Mouse (Mus musculus): ENCODE results near the gene Ddx31.

Gene Ddx31

DNA sequence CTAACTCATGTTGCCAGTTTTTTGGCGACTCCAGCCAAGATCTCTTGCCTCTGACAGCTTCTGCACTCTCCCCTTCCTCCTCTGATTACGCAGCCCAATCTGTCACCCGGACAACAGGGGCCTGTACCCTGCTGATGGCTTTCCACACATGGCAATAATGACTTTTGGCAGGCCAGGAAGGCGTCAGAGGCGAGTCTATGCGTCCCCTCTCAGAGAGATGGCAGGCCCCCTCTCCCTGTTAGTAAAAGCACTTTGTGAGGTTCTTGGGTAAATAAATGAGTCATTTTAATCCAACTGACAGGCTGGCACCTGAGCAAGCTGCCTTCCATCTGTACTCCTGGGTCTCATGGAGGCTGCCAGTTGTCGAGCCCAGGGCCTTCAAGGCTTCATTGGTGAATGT lies 27.3 kb downstream of the Ddx31 start:
- DNase-seq: peak; percentile 82

DNA sequence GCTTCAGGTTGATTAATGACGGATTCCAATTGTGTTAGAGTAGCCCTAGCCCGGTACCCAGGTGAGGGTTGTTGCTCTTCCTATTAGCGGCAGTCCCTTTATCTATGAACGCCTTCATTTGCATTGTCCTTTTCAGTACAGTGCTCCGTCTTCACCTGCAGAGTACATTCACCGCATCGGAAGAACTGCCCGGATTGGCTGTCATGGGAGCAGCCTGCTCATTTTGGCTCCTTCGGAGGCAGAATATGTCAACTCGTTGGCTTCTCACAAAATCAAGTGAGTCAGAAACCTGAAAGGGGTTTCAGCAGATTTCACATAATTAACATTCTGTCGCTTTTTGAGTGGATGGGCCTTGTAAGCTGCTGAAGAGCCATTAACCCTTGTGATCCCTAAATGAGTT lies 35.3 kb downstream of the Ddx31 start:
- no peak for DNase-seq

DNA sequence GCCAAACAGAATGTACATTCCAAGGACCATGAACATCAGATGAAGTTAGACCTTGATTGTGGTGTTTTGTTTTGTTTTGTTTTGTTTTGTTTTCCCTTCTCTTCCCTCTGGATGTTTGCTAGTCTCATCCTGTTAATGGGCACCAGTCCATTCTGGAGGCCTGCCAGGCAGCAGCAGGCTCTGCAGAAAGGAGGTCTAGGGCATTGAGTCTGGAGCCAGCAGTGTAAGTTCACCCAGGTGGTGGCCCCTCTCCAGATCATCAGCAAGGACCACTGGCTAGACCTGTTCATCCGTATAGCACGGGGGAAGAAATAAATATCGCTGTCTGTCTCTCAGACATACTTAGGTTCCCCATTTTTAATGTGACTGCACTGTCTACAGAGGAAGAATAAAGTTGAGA lies 41.1 kb downstream of the Ddx31 start:
- peak; percentile 20 for DNase-seq

DNA sequence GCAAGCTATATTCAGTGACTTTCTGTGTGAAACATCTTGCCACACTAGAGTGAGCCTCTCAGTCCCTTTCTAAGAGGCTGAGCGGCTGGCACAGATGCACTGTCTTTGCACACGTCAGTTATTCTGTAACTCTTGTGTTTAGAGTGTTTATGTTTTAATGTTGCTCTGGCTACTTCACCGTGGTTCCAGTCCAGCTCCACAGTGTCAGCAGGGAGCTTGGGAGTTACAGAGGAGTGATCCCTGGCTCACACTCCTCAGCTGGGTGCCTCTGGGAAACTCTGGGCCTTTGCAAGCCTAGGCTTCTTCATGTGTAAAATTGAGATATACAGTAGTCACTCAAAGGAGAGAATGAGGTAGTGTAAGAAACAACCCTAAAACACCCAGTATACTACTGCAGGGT lies 41.8 kb downstream of the Ddx31 start:
- no peak for DNase-seq

DNA sequence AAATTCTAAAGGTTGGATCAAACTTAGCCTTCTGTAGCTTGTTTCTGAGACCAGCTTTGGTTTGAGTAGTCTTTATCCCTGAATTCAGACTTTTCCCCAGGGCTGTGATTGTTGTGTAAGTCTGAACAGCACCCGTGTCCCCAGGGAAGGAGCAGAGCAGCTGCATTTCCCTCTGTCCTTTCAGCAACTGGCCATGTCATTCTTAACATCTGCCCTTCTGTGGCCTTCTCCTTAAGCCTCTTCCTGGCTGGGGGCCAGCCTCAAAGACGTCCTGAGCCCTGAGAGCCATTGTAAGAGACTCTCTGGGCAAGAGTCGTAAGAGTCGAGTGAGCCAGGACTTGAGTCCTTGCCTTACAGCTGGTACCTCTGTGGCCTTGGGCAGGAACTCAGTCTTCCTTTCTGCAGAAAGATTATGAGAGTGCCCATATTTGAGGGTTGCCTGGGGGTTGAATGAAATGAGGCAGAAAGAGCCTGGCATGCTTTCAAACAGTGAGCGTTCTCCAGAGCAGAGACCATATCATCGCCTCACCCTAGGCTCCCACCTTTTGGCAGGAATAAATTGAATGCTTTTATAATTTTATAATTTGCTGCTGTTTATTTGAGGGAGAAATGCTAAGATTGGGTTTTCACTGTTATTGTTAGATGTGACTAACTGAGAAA lies 42.8 kb downstream of the Ddx31 start:
- no peak for DNase-seq

DNA sequence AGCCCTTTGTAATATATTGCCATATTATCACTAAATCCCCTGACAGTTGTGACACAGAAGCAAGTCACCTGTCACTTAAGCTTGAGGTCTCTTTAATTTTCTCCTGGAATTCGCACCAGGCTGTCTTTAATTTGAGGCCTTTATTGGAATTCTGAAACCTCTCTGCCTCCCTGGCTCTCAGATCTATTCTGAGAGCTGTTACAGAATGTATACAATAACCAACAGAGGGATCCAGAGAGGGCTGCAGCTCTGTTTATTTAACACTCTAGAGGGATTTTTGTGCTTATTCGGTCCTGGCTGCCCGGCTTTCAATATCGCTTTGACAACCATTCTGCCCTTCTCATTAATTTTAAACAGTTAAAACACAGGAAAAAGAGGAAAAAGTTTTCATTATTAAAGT lies 44.7 kb downstream of the Ddx31 start:
- no peak for DNase-seq

DNA sequence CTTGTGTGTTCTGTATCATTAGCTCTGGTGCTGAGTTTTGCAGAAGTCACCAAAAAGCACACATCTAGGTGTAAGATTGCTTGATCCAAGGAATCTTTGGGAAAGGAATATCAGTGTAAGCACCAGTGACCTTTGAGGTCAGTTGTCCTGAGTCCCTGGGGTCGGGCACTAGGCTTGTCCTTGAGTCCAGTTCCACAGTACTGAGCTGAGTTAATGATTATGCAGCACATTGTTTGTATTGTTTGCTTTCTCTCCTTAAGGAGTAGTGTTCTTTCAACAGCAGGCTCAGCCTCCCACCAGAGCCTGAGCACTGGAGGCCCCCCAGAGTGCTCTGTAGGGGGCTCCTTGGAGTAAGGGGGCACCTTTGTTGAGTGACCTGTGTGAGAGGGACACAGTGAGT lies 52.6 kb downstream of the Ddx31 start:
- no peak for DNase-seq

DNA sequence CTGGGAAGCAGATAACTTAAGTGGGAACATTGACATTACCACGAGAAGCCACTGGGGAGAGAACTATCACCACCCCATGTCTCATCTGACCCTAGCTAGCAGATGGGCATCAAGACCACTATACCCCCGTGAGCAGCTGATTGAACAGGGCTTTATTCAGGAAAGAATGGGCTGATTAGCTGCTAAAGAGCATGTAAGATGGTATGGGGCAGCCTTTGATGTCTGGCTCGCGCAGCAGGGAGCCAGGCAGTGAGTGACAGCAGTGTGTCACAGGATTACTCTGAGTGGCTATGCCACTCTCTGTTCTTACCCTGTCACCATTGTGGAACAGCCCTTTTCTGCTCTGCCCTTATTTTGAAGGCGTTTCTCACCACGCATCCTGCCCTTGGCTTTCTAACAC lies 53.3 kb downstream of the Ddx31 start:
- DNase-seq: no peak

DNA sequence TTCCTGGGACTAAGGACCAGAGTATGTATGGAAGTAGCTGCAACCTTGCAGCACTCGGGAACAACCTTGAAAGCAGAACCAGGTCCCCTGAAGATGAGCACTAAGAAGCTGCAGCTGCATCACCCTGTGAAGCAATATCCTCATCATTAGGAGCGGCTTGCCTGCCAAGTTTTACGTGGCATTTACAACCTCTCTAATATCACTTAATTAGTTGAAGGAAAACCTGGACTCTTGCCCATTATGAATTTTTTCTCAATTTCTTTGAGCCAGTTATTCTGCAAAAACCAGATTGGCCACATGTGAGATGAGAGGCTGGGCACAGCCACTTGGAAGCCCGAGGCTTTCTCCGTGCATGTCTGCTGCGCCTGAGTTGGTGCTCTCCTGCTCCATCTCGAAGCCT lies 55.7 kb downstream of the Ddx31 start:
- DNase-seq: no peak

DNA sequence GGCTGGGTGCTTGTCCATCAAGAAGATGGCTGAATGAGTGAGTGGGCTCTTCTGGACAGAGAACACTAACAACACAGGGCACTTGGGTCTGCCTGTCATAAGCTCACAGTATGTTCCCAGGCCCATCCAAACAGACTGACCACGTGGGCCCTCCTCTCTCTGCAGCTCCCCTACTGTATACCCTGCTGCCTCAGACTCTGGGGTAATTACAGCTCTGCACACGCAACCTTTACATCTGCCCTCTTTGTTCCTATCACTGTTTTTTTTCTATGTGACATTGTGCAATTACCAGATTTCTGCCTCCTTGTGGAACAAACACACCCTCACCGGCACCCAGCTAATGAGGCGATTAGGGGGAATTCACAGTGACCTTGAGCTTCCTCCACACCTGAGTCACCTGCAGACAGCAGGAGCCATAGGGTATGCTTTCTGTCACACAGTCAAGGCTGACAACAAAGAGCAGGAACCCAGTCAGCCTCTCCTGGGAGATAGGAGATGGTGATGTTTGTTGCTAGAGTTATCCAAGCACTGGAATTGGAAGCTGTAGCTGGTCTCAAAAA lies 57.2 kb downstream of the Ddx31 start:
- DNase-seq: no peak

DNA sequence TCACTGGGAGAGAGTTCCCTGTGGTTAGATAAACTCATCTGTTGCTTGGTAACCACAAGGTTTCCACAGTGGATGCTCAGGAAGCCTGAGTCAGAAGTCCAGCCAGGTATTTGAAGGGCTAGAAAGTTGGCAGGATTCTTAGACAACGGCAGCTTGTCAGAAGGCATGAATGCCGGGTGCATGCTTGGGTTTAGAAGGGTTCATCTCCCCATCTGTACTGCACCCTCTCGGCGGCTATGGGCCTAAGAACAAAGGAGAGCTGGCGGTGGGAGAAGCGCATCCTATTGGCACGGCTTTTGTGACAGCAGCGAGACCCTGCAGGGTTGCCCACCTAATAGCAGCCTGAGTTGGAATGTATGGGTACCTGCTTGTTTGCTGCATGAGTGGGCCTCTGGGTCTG lies 62.1 kb downstream of the Ddx31 start:
- DNase-seq: no peak

DNA sequence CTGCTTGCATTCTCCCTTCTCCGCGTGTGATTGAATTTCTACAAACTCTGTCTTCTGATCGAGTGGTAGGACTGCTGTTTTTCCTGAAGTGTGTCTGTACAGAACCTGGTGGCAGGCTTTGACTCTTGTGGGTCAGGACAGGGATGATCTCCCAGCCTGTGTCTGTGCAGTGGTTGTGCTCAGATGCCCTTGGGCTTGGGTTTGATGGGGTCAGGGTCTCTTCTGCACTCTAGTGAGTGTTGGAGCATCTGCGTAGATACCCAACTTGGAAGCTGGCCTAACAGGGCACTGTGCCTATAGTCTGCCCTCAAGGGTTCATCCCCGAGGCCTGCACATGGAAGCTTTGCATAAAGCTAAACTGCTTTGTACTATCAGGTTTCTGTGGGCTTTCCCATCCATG lies 63.7 kb downstream of the Ddx31 start:
- DNase-seq: no peak

DNA sequence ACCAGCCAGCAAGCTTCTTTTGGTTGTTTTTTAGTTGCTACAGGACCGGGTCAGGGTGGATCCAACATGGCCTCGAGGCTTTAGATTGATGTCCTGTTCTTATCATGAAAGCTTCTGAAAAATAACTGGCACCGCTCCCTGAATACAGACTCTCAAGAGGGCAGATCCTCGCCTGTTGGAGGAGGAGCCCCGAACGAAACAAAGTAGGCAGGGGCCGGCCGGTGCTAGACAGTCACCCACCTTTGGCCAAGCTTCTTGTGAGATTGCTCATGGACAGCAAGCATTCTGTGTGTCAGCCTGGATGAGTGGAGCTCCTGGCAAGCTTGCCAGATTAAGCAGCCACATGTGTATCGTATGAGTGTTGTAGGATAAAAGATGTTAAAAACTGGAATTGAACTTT lies 64.6 kb downstream of the Ddx31 start:
- DNase-seq: no peak

DNA sequence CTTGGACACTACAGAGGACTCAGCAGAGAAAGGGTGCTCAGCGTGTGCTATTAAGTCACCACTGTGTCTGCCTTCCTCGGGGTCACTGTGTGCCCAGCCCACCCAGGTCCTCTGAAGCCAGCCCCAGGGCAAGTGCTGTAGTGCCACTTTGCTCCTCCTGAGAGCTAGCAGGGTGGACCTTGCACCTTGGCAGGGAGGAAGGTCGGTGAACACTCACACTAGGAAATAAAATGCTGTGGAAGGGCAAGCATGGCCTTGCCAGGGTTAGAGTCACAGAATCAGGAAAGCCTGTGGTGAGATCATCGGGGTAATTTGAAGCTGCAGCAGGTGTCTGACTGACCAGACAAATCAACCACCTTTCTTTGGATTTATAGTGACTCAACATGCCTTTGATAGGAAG lies 65.4 kb downstream of the Ddx31 start:
- DNase-seq: no peak

DNA sequence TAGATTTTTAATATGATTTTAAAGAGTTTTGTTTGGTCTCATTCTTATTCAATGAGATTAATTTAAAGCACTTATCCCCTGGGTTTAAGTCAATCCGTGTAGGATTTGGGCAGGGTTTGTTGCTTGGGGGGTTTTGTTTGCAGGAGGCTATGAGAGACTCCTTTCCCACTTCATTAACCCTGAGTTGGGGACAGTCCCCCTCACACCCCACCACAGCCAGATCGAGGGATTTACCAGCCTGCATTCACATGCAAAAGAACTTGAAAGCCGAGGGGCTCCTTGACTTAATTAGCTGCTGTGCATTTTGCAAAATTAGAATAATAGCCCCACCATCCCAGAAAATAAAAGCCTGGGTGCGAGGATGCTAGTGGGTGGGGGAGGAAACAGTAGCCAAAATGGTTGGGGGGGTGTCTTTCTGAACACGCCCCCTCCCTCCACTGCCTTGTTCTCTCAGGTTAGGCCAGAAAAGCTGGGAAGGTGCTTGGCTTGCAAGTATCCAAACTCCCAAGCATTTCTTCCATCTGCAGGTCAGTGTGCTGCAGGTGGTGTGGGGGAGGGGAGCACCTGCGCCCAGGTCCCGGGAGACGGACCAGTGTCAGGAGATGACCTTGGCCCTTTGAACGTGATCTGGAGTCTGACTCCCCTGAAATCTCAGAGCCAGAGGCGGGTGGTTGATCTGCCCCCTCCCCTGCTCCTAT lies 67.6 kb downstream of the Ddx31 start:
- DNase-seq: peak; percentile 14

DNA sequence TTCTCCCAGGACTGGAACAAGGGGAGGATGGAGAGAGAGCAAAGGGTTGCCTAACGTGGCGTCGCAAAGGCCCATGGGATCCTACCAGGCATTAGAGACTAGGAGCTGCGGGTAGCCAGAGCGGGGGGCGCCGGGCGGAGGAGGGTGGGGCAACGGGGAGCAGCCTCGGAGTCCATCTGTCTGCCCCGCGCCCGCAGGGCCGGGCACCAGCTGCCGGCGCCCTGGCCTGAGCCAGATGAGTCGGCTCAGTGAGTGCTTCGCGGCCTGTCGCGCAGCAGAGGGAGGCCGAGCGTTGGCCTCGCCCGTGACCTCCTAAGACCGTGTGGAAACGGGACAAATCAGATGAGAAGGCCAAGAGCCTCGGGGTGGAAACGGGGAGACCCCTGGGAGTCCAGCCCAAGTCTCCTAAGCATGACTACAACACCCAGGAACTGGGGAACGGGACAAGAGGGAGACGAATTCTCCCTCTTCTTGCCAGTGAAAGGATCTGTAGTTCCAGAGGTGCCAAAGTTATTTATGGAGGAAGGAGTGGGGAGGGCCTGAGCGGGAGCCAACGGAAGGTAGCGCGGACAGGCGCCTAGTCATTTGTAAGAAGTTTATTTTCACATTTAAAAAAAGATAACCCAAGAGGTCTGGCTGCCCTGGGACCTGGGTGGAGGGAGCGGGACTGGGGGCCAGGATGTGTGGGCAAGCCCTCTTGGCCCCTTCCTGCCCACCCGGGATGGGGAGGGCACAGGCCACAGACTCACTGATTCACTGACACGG lies 68.4 kb downstream of the Ddx31 start:
- peak; percentile 18 for DNase-seq

DNA sequence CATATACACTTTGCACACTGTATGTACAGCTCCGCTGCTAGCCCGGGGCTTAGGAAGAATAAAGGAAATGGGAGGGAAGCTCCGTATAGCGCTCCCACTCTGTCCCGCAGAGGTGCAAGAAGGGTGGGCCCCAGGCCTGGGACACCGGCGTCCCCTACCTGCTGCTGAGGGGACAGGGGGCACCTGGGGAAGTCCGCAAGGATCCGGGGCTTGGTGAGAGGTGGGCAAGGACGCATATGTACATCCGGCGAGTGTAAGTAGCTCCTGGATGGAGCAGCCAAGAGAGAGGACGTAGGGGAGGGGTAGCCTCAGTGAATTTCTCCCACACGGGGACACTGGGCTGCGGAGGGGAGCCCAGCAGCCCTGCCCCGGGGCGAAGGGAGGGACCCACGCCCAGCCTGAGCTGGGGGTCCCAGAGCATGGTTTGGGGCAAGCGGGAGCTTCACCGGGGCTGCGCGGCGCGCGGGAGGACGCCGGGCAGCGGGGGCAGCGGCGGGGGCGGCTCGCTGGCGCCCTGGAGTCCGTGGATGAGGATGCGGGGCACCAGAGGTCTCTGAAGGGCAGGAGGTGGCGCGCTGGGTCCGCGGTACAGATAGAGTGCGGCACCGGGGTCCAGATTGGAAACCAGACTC lies 69.1 kb downstream of the Ddx31 start:
- DNase-seq: no peak

DNA sequence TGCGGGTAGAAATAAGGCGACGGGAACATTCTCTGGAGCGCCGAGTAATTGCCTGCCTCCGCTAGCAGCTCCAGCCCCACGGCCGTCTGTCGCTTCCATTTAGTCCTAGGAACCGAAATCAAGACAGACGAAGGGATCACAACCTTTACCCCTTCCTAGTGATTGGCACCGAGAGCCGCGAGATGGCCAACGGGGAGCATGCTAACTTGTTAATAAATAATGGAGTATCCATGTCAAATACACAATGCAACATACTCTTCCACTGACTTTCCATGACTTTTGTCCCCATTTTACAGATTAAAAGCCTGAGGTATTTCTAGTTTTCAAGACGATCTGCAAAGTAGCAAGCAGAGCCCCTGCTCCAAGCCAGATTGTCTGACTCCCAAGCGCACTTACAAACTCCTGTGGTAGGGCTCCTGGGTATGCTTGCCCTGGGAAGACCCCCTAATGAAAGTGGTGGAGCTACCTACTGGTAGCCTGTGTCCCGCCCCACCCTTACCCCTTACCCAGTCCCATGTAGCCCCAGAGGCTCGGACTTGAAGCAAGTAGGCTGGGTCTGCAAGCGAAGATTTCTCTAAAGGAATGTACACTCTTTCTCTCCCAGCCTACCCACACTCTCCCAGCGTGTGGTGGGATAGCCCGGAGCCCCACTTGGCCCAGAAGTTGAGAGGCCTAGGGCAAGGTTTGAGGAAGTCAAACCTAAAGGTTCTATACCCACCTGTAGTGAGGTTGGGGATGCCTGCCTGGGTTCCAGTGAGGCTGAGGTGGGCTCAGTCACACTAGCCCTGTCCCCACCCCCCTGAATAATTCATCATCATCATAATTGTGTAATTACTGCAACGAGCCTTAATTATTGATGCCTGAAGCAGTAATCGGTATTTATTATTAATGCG lies 69.9 kb downstream of the Ddx31 start:
- DNase-seq: no peak

DNA sequence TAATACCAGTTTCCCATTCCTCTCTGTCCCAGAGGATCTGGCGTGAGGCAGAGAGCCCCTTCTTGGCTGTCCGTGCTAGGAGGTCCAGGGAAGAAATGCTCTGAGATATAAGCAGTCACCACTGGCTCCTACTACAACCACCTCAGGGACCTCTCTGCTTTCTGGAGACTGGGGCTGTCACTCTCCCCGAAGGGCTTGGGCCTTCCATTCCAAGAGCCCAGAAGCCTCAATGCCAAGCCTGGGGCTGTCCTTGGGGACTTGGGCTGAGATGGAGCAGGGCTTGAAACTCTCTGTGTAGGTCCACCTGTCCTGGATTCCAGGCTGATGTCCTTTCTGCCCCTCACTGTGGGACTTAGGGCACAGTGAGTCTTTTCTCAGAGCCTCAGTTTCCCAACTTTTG lies 70.7 kb downstream of the Ddx31 start:
- no peak for DNase-seq

DNA sequence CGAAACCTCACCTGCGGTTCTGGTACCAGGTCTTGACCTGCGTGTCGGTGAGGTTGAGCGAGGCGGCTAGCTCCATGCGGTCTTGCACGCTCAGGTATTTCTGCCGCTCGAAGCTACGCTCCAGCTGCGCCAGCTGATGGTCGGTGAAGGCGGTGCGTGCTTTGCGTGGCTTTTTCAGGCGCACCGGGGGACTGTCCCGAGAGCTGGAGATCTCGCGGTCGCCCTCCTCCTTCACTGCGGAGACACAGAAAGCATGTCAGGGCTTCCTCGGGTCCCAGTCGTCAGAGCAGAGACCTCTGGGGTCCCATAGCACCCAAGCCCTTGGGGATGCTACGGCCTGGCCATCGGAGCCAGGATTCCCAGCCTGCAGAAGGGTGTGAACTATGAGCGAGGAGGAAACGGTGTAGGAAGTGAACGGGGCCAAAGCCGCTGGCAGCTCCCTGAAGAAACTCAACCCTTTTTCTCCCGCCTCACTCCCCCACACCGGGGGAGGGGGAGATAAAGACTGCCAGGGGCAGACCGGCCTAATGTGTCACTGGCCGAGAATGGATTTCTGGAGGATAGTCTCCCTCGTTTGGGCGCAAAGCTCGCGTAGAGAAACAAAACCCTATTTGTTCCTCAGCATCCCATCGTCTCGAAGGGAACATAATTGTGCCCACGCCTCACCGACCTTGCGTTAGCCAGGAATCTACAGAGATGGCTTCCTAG lies 71.3 kb downstream of the Ddx31 start:
- peak; percentile 12 for DNase-seq

DNA sequence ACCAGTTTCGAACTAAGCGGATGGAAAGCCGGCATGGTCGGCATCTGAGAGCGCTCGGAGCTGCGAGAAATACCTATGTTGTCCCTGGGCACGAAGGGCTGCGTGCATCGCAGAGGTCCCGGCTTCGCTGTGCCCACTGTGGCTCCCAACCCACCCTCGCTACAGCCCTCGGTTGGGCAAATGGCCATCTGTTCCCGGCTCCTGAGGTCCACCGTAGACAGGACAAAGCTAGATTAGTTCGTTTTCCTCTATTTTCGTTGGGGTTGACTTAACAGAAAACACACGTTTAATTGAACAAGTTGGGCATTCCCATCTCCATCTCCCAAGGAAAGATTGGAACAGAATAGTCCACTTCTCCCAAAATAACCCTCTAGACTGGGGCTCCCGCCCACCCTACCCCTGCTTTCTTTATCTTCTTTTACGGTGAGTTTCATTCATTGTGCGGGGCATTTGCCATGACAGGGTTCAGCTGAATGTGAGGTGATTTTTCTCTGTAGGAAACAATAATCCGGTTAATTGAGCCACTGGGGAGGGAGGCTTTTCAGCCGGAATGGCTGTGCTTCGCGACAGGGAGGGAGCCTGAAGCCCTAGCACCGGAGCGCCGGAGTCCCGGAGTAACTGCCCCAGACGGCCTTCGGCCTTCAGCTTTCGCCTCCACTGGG lies 72.0 kb downstream of the Ddx31 start:
- DNase-seq: no peak
